Mouse (Mus musculus): ENCODE results near the gene Tent4a. TPM values are rescaled to one million over a fixed set of nuclear protein-coding genes. Genes with fewer than 3 reads are reported as not detected.

The Tent4a gene
- total and polyA plus RNA-seq, 3 experiments, result 3.6 to 8.8 (median 5.7) TPM

DNA sequence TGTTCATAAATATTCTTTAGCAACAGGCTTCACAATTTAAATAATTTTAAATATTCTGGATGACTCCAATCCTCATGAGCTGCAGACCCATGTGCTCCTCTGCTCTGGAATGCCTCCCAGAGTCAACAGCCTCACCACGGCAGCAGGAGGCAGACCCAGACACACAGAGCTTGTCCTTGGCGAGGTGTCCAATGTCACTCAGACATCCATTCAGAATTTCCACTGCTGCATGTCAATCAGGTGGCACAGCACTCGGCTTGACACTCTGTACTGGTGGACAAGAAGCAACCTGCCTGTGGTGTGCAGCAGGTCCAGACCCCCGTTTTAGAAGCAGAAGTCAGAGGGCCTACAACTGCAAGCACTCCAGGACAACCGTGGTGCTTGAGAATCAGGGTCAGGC lies 36.1 kb downstream of the Tent4a start:
- Histone ChIP-seq H3K4me1 (ENCODE audit: control insufficient read depth in 1 of 2, insufficient read depth in 2 of 2) (no peaks in the 10 kb centered on the region), H3K36me3 (replicated peaks in 1 of 2; ENCODE audit: control insufficient read depth in 1 of 2, insufficient read depth in 1 of 2, low read length in 1 of 2) (peaks cover 43 to 74% of the 10 kb centered on the region in 2 experiments), H3K27ac (ENCODE audit: insufficient read depth, low read depth) (no peak overlapping the region), H3K4me3 (replicated peaks in 1 of 3; ENCODE audit: low read depth in 2 of 3, low read length in 2 of 3, poor library complexity in 1 of 3) (no peak overlapping the region), H3K79me2 (replicated peaks; ENCODE audit: control insufficient read depth, extremely low read depth, insufficient read depth, poor library complexity, severe bottlenecking) (no peaks in the 10 kb centered on the region), H3K27me3 (replicated peaks) (no peaks in the 10 kb centered on the region), H3K9me3 (replicated peaks; ENCODE audit: low read length) (no peaks in the 10 kb centered on the region), H3K9ac (ENCODE audit: insufficient read depth, low read depth) (no peak overlapping the region), H3K4me2 (ENCODE audit: insufficient read depth, low read depth, poor library complexity, severe bottlenecking) (no peak overlapping the region)
- in situ Hi-C loops (cut with MboI; ENCODE audit: low pct_ligation_motif_present, low pct_unique_long_range_greater_than_20kb, low sequenced_read_pairs) (no loop called here), dilution Hi-C loops (cut with MboI; ENCODE audit: extremely low pct_ligation_motif_present, extremely low pct_unique_long_range_greater_than_20kb, low sequenced_read_pairs) (no loop called here)
- DNase-seq (ENCODE audit: extremely low read depth), result no peak
- TF ChIP-seq NRF1 (IDR thresholded peaks at IDR 0.05; ENCODE audit: low read depth, low read length) (no peak), TBP (conservative IDR thresholded peaks at IDR 0.05; ENCODE audit: low read depth, low read length) (no peak), E2F4 (IDR thresholded peaks at IDR 0.05; ENCODE audit: insufficient replicate concordance, low read depth, low read length) (no peak), ZKSCAN1 (IDR thresholded peaks at IDR 0.05; ENCODE audit: borderline replicate concordance, low read depth, low read length) (no peak), RCOR1 (conservative IDR thresholded peaks at IDR 0.05; ENCODE audit: low read depth, low read length) (no peak), MXI1 (IDR thresholded peaks at IDR 0.05; ENCODE audit: low read depth, low read length) (no peak), SMC3 (IDR thresholded peaks at IDR 0.05; ENCODE audit: low read depth, low read length) (no peak), SIN3A (IDR thresholded peaks at IDR 0.05; ENCODE audit: low read length) (no peak), JUN (IDR thresholded peaks at IDR 0.05; ENCODE audit: insufficient read depth, low read depth, low read length) (no peak), JUND (conservative IDR thresholded peaks at IDR 0.05; ENCODE audit: low read depth, low read length) (no peak), EP300 (IDR thresholded peaks at IDR 0.05; ENCODE audit: low read length) (no peak), ZNF384 (IDR thresholded peaks at IDR 0.05; ENCODE audit: low read depth, low read length) (no peak), ETS1 (conservative IDR thresholded peaks at IDR 0.05; ENCODE audit: low read depth, low read length) (no peak), KAT2A (IDR thresholded peaks at IDR 0.05; ENCODE audit: insufficient replicate concordance, low read length) (no peak), CHD2 (IDR thresholded peaks at IDR 0.05; ENCODE audit: low read length) (no peak), NELFE (IDR thresholded peaks at IDR 0.05; ENCODE audit: low read depth, low read length) (no peak), PAX5 (IDR thresholded peaks at IDR 0.05; ENCODE audit: low read length) (no peak), ZC3H11A (IDR thresholded peaks at IDR 0.05; ENCODE audit: low read depth, low read length) (no peak), POLR2A (IDR thresholded peaks at IDR 0.05; ENCODE audit: low read depth, low read length) (no peak), MYC (IDR thresholded peaks at IDR 0.05; ENCODE audit: low read depth, low read length) (no peak)

DNA sequence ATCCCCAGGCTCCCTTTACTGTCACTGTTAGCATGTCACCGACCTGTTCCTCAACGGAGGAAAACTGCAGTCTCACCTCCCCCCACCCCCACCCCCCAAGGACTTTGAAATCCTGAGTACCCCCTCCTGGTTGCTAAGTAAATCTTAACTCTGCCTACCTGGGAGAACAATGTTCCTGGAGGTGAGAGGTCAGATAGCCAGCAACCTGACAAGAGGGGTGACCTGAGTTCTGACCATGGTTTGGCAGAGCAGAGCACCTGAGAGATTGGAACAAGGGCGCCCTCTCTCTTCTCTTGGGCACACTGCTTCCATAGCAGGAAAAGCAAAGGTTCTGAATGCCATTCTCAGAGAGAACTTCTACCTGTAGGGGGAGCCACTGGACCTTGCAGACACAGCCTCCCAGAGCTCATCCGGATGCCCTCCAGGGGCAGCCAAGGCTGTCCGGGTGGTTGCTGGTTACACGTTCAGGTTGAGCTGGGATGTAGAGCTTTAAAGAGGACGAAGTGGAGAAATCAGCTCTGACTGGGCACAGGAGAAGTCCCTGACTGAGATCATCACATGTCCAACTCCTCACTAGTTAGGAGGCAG lies 41.4 kb downstream of the Tent4a start:
- H3K79me2 ChIP-seq (replicated peaks; ENCODE audit: control insufficient read depth, extremely low read depth, insufficient read depth, poor library complexity, severe bottlenecking), result no peaks in the 10 kb centered on the region
- TF ChIP-seq CTCF (conservative IDR thresholded peaks at IDR 0.05 in 1 of 2, IDR thresholded peaks at IDR 0.05 in 1 of 2; ENCODE audit: low read depth in 2 of 2, low read length in 2 of 2) (peak; percentile 79 to 93), RAD21 (IDR thresholded peaks at IDR 0.05; ENCODE audit: low read depth, low read length) (peak; percentile 42), SMC3 (IDR thresholded peaks at IDR 0.05; ENCODE audit: low read depth, low read length) (peak; percentile 28; the same call in 1 of the 2 replicates), HCFC1 (IDR thresholded peaks at IDR 0.05; ENCODE audit: low read depth, low read length) (no peak)
- no peak overlapping the region for H3K9ac ChIP-seq (ENCODE audit: insufficient read depth, low read depth)
- no peak overlapping the region for H3K27ac ChIP-seq (ENCODE audit: insufficient read depth, low read depth)
- no peaks in the 10 kb centered on the region for H3K4me1 ChIP-seq (ENCODE audit: control insufficient read depth in 1 of 2, insufficient read depth in 2 of 2)
- dilution Hi-C loops (cut with MboI; ENCODE audit: extremely low pct_ligation_motif_present, extremely low pct_unique_long_range_greater_than_20kb, low sequenced_read_pairs) (no loop called here), in situ Hi-C loops (cut with MboI; ENCODE audit: low pct_ligation_motif_present, low pct_unique_long_range_greater_than_20kb, low sequenced_read_pairs) (no loop called here)
- DNase-seq (ENCODE audit: extremely low read depth), result peak; percentile 83
- H3K27me3 ChIP-seq (replicated peaks), result no peaks in the 10 kb centered on the region
- H3K4me3 ChIP-seq (replicated peaks in 1 of 3; ENCODE audit: low read depth in 2 of 3, low read length in 2 of 3, poor library complexity in 1 of 3), result no peak overlapping the region
- H3K4me2 ChIP-seq (ENCODE audit: insufficient read depth, low read depth, poor library complexity, severe bottlenecking), result no peak overlapping the region
- H3K36me3 ChIP-seq (replicated peaks in 1 of 2; ENCODE audit: control insufficient read depth in 1 of 2, insufficient read depth in 1 of 2, low read length in 1 of 2), result peaks cover 4 to 21% of the 10 kb centered on the region in 2 experiments
- no peaks in the 10 kb centered on the region for H3K9me3 ChIP-seq (replicated peaks; ENCODE audit: low read length)

All from CH12.LX (cell line).